Mouse (Mus musculus) cerebellum, postnatal 25 days (tissue): ENCODE measurements around the gene Ttc21a.
"Not testable (repeated sequence)": the region's sequence is repeated elsewhere in the genome, so short reads cannot be mapped to it uniquely, and the experiment has no call there.

Experiments
- DNase-seq, 2 experiments: peaks; one replicate each; pipeline ENCODE4 v3.0.0; 2021; ENCODE audit warnings: mixed read lengths in 2 of 2

Gene Ttc21a

DNA sequence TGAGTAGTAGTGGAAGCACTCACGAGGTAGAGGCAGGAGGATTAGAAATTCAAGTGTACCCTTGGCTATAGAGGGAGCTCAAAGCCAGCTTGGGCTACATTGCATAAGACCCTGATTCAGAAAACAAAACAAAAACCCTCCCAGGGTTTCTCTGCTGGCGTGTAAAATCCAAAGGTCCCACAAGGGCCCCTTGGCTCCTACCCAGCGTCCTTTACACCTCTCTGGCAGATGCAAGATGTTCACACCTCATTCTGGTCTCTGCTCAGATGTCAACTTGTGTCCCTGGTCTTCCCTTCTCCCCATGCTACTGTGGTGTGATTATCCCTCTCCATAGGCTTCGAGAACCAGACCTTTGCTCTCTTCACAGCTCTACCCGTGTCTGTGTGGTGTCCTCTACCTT, 63.4 kb downstream of the Ttc21a start:
- no peak for DNase-seq

DNA sequence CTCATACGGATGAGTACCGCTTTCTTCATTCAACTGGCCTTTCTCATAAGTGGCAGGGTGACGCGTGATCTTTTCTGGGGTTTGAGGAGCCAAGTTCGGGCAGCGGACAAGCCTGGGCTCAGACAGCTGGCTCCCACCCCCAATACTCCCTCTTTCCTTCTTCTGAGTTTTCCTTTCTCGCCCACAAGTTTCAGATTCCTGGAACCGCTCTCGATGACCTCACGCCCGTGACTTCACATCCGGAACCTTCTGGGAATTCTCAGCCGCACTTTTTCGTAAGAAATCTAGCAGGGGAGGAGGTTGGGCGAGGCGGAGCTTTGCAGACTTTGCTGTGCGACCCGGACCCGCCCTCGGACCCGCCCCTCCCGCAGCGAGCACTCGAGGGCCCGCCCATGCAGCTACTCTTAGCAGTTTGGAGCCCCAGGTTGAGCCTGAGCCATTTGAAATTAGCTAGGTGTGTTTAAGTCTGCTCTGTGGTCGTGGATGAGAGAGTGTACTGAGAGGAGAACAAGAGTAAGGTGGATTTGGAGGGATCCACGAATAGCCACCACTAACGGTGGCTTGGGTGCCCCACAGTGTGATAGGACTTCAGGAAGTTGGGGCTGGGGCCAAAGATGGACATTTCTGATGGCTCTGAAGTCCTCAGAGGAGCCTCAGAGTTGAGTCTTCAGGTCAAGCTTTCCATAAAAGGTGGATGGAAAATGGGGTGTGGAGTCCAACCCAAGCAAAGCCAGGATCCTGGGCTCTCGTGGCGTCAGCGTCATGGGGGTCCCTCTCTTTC, 64.7 kb downstream of the Ttc21a start:
- DNase-seq, result peak in 1 of 2 experiments; percentile 53

DNA sequence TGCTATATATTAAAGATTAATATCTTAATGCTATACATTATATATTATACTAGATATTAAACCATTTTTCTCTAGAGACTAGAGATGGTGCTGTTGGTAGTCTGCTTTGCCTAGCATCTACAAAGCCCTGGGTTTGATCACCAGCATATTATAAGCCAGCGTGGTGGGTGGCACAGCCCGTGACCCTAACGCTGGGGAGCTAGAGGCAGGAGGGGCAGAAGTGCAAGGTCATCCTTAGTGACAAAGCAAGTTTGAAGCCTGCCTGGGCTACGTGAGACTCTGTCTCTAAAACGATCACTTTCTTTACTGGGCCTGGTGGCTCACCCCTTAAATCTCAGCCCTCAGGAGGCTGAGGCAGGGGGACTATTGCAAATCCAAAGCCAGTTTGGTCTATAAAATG, 65.5 kb downstream of the Ttc21a start:
- no peak for DNase-seq

DNA sequence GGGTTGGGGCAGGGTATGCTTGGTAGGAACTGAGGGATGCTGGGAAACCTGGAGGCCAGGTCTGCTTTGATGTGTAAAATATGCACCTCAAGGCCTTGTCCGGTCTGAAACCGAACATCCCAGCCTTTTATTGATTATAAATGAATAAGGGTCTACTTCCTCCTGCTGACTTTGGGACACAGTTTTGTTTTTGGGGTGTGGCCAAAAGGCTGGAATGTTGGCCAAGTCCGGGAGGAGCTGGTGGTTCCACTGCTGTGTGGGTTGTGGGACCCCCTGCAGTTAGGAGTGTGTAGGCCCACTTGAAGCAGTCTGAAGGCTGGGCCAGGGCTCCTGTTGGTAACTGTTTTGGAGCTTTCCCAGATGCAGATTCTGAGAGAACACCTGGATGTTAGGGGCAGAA, 68.5 kb downstream of the Ttc21a start:
- DNase-seq, result no peak

DNA sequence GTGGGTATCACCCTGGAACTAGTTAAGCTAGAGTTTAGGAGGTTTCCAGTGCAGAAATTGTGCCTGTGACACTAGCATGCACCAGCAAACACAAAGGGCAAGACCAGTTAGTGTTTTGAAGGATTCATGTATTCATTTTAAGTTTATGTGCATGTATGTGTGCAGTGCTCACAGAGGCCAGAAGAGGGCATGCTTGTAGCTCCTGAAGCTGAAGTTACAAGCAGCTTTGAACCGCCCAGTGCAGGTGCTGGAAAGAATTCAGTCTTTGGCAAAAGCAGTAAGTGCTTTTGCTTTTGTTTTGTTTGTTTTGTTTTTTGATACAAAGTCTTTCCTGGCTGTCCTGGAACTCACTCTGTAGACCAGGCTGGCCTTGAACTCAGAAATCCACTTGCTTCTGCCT, 70.4 kb downstream of the Ttc21a start:
- DNase-seq, result no peak

DNA sequence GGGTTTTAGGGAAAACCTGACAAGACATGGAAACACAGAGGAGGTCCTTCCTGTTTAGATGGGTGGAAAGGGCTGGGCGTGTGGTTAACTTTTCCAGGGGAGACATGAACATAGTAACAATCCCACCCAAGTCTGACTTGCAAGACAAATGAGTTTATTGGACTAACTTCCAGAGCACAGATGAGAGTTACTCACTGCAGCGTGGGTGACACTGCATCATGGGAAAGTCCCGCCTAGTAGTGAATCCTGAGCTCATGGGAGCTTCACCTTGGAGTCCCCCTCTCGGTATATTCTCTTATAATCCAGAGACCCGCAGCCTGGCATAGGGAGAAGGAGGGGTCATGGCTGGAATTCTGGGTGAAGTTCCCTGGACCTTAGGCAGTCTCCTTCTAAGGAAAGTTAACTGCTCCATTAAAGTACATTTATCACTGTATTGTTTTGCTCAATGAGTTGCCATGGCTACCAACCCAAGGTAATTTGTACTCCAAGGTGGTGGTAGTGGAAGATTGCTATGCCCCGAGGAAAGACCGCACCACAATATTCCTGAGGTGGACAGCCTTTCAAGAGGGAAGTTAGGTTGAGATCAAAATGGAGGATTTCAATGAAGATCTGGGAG, 71.9 kb downstream of the Ttc21a start:
- no peak for DNase-seq

DNA sequence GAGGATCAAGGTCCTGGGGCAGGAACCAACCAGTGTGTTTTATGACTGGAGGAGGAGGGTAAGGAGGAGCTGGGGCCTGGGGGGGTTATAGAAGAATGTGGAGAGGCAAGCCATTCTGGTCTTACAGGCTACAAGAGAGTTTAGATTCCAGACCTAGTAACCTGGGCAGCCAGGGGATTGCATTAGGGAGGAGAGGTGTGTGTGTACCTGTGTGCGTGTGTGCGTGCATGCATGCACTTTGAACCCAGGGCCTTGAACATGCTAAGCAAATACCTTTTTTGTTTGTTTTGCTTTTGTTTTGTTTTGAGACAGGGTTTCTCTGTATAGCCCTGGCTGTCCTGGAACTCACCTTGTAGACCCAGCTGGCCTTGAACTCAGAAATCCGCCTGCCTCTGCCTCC, 72.5 kb downstream of the Ttc21a start:
- DNase-seq, result no peak

DNA sequence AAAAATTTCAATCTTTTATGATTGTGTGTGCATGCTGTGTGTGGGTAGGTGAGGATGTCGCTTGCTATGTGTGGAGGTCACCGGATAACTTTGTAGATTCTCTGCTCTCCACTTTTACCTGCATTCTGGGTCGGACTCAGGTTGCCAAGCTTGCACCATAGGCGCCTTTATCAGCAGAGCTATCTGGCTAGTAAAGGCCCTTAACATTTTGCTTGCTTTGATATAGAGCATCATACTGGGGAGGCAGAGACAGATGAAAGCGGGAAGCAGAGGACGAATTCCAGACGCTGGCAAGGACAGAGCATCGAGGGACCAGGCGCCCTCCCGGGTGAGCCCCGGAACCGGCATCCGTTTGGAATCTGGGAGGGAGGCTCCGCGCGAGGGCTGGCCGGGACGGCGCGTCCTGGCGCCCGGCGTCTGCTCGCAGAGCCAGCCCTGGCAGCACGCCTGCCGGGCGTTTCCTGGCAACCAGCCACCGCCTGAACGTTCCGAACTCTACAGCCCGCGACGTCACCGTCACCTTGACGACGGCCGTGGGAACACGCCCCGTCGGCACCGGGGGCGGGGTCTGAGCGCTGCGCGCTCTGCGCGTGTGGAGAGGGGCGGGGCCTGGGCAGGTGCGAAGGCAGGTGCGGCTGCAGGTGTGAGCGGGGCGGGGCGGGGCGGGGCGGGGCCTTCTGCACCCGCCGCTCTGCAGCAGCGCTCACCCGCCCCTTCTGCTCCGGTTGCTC, 73.5 kb downstream of the Ttc21a start:
- peak; percentile 99 to 100 for DNase-seq

DNA sequence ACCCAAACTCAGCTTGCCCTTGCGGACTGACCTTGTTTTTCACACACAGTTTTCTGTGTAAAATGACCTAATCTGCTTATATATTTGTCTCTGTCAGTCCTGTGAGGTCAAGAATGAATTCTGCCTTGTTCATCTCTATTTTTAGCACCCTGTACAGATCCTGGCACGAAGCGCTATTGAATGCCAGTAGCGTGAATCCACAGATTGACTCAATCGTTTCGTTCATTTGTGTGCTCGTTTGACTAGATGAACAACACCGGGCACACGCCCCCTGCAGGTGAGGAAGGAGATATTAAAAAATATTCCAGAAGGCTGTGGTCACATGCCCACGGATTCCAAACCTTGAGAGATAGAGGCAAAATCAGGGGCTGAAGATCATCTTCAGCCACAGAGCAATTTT, 74.1 kb downstream of the Ttc21a start:
- peak; percentile 80 to 89 for DNase-seq

DNA sequence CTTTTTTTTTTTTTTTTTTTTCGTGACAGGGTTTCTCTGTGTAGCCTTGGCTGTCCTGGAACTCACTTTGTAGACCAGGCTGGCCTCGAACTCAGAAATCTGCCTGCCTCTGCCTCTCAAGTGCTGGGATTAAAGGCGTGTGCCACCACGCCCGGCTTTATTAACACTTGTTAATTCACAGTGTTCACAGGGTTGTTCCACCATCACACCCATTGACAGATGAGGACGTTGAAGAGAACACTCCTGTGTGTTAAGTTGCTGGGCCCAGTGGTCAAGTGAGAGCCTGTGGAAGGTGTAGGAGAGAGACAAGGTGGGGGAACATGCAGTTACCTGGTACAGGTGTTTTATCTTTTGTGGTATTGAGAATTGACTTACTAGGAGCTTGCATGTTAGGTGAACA, 74.8 kb downstream of the Ttc21a start:
- DNase-seq, result not testable (repeated sequence)

DNA sequence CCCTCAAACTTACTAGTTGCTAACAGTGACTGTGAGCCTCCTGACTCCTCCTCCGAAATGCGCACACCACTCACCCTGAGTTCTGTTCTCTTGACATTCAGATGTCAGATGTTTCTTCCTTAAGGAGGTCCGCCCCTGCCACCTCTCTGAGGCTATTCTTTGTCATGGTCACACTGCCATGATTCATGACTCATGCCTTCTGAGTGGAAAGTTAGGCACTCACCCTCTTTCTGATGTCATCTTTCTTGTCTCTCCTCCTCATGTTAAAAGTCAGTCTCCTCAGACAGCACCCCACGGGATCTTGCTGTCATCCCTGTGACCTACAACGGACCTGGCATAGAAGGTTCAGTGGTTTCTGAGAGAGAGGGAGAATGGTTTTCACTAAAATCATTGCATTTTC, 75.4 kb downstream of the Ttc21a start:
- DNase-seq, result no peak

DNA sequence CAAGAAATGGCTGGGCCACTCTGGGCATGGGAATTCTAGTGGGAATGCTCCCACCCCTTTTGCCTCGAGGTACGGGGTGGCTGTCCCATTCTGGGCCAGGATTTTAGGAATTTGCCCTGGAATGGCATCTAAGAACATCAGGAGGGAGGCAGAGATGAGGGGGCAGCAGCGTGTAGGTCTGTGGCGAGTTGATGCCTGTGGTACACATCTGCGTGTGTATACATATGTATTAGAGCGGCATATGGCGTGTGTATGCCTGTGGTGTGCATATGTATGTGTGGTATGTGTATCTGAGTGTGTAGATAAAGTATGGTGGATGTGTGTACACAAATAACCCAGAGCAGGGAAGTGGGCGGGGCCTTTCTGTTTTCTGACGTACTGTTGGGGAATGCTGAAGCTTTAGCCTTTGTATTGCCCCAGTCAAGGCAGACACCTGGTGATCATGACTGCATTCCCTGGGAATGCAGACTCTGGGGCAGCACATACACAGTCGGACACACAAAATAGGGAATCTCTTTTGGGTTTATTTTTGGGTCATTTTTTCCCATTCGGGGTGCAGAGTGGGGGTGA, 75.9 kb downstream of the Ttc21a start:
- DNase-seq, result no peak

DNA sequence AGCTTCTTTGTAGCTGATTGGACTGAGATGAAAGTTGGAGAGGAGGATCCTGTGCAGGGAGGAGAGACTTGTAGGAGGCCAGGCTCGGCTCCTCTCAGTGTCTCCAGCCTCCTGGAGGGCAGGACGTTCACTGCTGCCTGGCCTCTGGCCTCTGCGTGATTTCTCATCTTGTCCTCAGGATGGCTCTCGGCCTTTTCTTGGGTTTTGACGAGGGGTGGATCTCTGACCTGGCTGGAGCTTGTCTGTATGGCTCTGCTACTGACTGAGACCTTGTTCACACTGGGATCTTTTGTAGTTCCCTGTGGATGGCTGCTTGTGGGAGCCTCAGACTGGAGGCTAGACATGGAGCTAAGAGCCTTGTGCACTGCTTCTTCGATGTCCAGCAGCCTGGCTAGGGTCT, 77.4 kb downstream of the Ttc21a start:
- no peak for DNase-seq

DNA sequence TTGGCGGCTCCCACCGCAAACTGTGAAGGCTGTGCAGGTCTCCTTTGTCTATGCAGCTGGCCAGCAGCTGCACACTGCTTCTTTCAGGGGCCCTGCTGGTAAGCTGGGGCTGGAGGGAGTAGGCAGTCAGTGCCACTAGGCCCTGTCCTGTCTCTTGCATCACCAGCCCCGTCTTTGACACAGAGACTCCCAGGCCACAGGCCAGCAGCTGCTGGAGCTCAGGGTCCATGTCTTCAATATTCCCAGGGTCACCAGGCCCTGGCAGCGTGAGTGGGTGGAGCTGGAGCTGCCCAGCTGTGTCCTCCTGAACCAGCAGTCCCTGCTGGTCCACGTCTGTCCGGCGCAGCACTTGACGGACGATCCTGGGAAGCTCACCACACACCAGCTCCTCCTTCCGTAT, 79.5 kb downstream of the Ttc21a start:
- no peak for DNase-seq
